Mouse (Mus musculus) spleen, embryonic (tissue): ENCODE results near the gene Lrrc72.

Experiments
- CTCF ChIA-PET: fragments of 350-600 bp; sonication (Branson Sonifier 250); formaldehyde crosslinking; loops from one replicate; lab custom pipeline; 2022; lab: Charles Lee

Gene Lrrc72

GRCm38 (mm10) chr12:36253298-36253697 lies at the start of gene Lrrc72:
Lrrc72 (minus strand) TSS chr12:36253398.
- CTCF ChIA-PET, result no interaction called here

GRCm38 (mm10) chr12:36302326-36302725 lies 49.1 kb upstream of the Lrrc72 start:
- CTCF ChIA-PET, result no interaction called here

- CTCF ChIA-PET, result no interaction called here
Measured at GRCm38 (mm10) chr12:36291346-36291745, 38.1 kb upstream of the Lrrc72 start.

GRCm38 (mm10) chr12:36290465-36290864 lies 37.3 kb upstream of the Lrrc72 start:
- CTCF ChIA-PET, result interaction anchor here (0.6 kb wide), 1 partner anchor 625 kb away, joined by 3 read pairs; no protein-coding TSS in a partner anchor

- CTCF ChIA-PET, result no interaction called here
Measured at GRCm38 (mm10) chr12:36289634-36290033, 36.4 kb upstream of the Lrrc72 start.

- CTCF ChIA-PET, result no interaction called here
Measured at GRCm38 (mm10) chr12:36274823-36275222, 21.6 kb upstream of the Lrrc72 start.

- CTCF ChIA-PET, result no interaction called here
Measured at GRCm38 (mm10) chr12:36267670-36268246, 14.6 kb upstream of the Lrrc72 start.

- CTCF ChIA-PET, result no interaction called here
Measured at GRCm38 (mm10) chr12:36262116-36262721, 9.0 kb upstream of the Lrrc72 start.

- CTCF ChIA-PET, result no interaction called here
Measured at GRCm38 (mm10) chr12:36255413-36255812, 2.2 kb upstream of the Lrrc72 start.

- CTCF ChIA-PET, result interaction anchor here (0.6 kb wide), 1 partner anchor 23 kb away, joined by 3 read pairs; no protein-coding TSS in a partner anchor
Measured at GRCm38 (mm10) chr12:36241171-36241570, 12.0 kb downstream of the Lrrc72 start.

- CTCF ChIA-PET, result no interaction called here
Measured at GRCm38 (mm10) chr12:36231386-36231785, 21.8 kb downstream of the Lrrc72 start.

GRCm38 (mm10) chr12:36224392-36224791 lies 28.8 kb downstream of the Lrrc72 start:
- CTCF ChIA-PET, result no interaction called here

GRCm38 (mm10) chr12:36216905-36217304 lies 36.3 kb downstream of the Lrrc72 start:
- CTCF ChIA-PET, result no interaction called here

GRCm38 (mm10) chr12:36216230-36216629 lies 37.0 kb downstream of the Lrrc72 start:
- CTCF ChIA-PET, result interaction anchor here (0.6 to 0.7 kb wide), 2 partner anchors 399 to 489 kb away, joined by 3 read pairs; no protein-coding TSS in a partner anchor

GRCm38 (mm10) chr12:36215149-36215480 lies 38.1 kb downstream of the Lrrc72 start:
- CTCF ChIA-PET, result no interaction called here

- CTCF ChIA-PET, result no interaction called here
Measured at GRCm38 (mm10) chr12:36214389-36215148, 38.6 kb downstream of the Lrrc72 start.

GRCm38 (mm10) chr12:36210096-36210495 lies 43.1 kb downstream of the Lrrc72 start:
- CTCF ChIA-PET, result no interaction called here

- CTCF ChIA-PET, result no interaction called here
Measured at GRCm38 (mm10) chr12:36208456-36208855, 44.7 kb downstream of the Lrrc72 start.

- CTCF ChIA-PET, result no interaction called here
Measured at GRCm38 (mm10) chr12:36207800-36208148, 45.4 kb downstream of the Lrrc72 start.

- CTCF ChIA-PET, result interaction anchor here (0.7 kb wide), 1 partner anchor 153 kb away, joined by 3 read pairs; no protein-coding TSS in a partner anchor
Measured at GRCm38 (mm10) chr12:36207072-36207799, 46.0 kb downstream of the Lrrc72 start.

GRCm38 (mm10) chr12:36205579-36206119 lies 47.5 kb downstream of the Lrrc72 start:
- CTCF ChIA-PET, result interaction anchor here (0.6 to 0.7 kb wide), 3 partner anchors 10 to 525 kb away, joined by 4 to 11 read pairs (median 5); no protein-coding TSS in a partner anchor
